Mouse (Mus musculus) MEL (cell line): ENCODE results near the gene Inpp5a. TPM values are rescaled to one million over a fixed set of nuclear protein-coding genes. Genes with fewer than 3 reads are reported as not detected.
A peak's percentile ranks its signal among the peaks of the same experiment; 100 is the strongest.

Experiments used
- DNase-seq: peaks from one replicate; pipeline ENCODE4 v3.0.0; 2011; ENCODE audit warnings: low read depth, low spot score
- H3K27ac ChIP-seq: 2 replicates; pipeline ENCODE4 v1.5.1; 2012; ENCODE audit warnings: low read depth, mild to moderate bottlenecking, control low read depth, low read length, moderate library complexity; ENCODE audit not compliant: control insufficient read depth
- H3K27me3 ChIP-seq, 2 experiments: fragments of 150-350 bp in 1 of 2; sonication (generic) in 1 of 2; 2 replicates each; pipeline ENCODE4 v1.6.1; 2012; ENCODE audit warnings: low read length in 2 of 2, mild to moderate bottlenecking in 2 of 2, improper control_type of control experiment in 1 of 2, moderate library complexity in 1 of 2; ENCODE audit not compliant: insufficient read depth in 2 of 2, control insufficient read depth in 1 of 2
- H3K36me3 ChIP-seq, 2 experiments: 2 replicates each; pipeline ENCODE4 v1.6.1; 2012 to 2014; ENCODE audit warnings: low read length in 2 of 2, improper control_type of control experiment in 1 of 2, inconsistent platforms in 1 of 2, mild to moderate bottlenecking in 1 of 2; ENCODE audit not compliant: insufficient read depth in 2 of 2, control insufficient read depth in 1 of 2
- H3K4me1 ChIP-seq, 2 experiments: fragments of 150-350 bp in 1 of 2; sonication (generic) in 1 of 2; 2 replicates each; pipeline ENCODE4 v1.6.1; 2012; ENCODE audit warnings: low read length in 2 of 2, improper control_type of control experiment in 1 of 2, mild to moderate bottlenecking in 1 of 2; ENCODE audit not compliant: insufficient read depth in 2 of 2, control insufficient read depth in 1 of 2
- H3K4me3 ChIP-seq, 2 experiments: fragments of 150-350 bp in 1 of 2; sonication (generic) in 1 of 2; 2 replicates each; pipeline ENCODE4 v1.5.1; 2012; ENCODE audit warnings: low read depth in 2 of 2, low read length in 2 of 2, mild to moderate bottlenecking in 2 of 2, moderate library complexity in 2 of 2, control low read depth in 1 of 2, improper control_type of control experiment in 1 of 2; ENCODE audit not compliant: control insufficient read depth in 1 of 2, insufficient read depth in 1 of 2
- H3K79me2 ChIP-seq: 2 replicates; pipeline ENCODE4 v1.6.1; 2012; ENCODE audit warnings: mild to moderate bottlenecking, low read length, moderate library complexity; ENCODE audit not compliant: control insufficient read depth, poor library complexity, insufficient read depth
- H3K9ac ChIP-seq: 2 replicates; pipeline ENCODE4 v1.6.1; 2012; ENCODE audit warnings: low read depth, mild to moderate bottlenecking, control low read depth, low read length, moderate library complexity; ENCODE audit not compliant: control insufficient read depth, poor library complexity, severe bottlenecking
- H3K9me3 ChIP-seq: fragments of 150-350 bp; sonication (generic); replicated peaks from 2 replicates; pipeline ENCODE4 v1.6.1; 2012; ENCODE audit warnings: mild to moderate bottlenecking, low read length, improper control_type of control experiment, moderate library complexity; ENCODE audit not compliant: insufficient read depth
- BHLHE40 ChIP-seq: IDR thresholded peaks from 2 replicates; pipeline ENCODE4 v1.6.1; 2012; ENCODE audit warnings: low read depth, mild to moderate bottlenecking, inconsistent platforms, low read length, improper control_type of control experiment, borderline replicate concordance
- CHD1 ChIP-seq: IDR thresholded peaks from 2 replicates; pipeline ENCODE4 v1.6.1; 2012; ENCODE audit warnings: low read depth, mild to moderate bottlenecking, inconsistent platforms, low read length, improper control_type of control experiment
- CHD2 ChIP-seq: IDR thresholded peaks from 2 replicates; pipeline ENCODE4 v1.6.1; 2011; ENCODE audit warnings: low read length, improper control_type of control experiment
- CTCF ChIP-seq, 3 experiments: IDR thresholded peaks in 2 of 3; conservative IDR thresholded peaks in 1 of 3; 2 replicates each; pipeline ENCODE4 v1.5.1; 2011 to 2012; ENCODE audit warnings: low read length in 3 of 3, low read depth in 2 of 3, mild to moderate bottlenecking in 2 of 3, improper control_type of control experiment in 1 of 3, inconsistent platforms in 1 of 3, mixed read lengths in 1 of 3, moderate library complexity in 1 of 3; ENCODE audit not compliant: control insufficient read depth in 1 of 3, insufficient read depth in 1 of 3, poor library complexity in 1 of 3, severe bottlenecking in 1 of 3
- E2F4 ChIP-seq: IDR thresholded peaks from 2 replicates; pipeline ENCODE4 v1.6.1; 2011; ENCODE audit warnings: low read depth, low read length, improper control_type of control experiment, borderline replicate concordance
- ELF1 ChIP-seq: IDR thresholded peaks from 2 replicates; pipeline ENCODE4 v1.6.1; 2014; ENCODE audit warnings: low read depth, mild to moderate bottlenecking, inconsistent platforms, low read length, improper control_type of control experiment, moderate library complexity
- EP300 ChIP-seq, 2 experiments: IDR thresholded peaks; 2 replicates each; pipeline ENCODE4 v1.6.1; 2011; ENCODE audit warnings: improper control_type of control experiment in 2 of 2, low read length in 2 of 2, low read depth in 1 of 2, mild to moderate bottlenecking in 1 of 2
- ETS1 ChIP-seq: IDR thresholded peaks from 2 replicates; pipeline ENCODE4 v1.6.1; 2012; ENCODE audit warnings: low read depth, mild to moderate bottlenecking, inconsistent platforms, low read length, improper control_type of control experiment, moderate library complexity
- GABPA ChIP-seq: IDR thresholded peaks from 2 replicates; pipeline ENCODE4 v1.6.1; 2012; ENCODE audit warnings: low read depth, mild to moderate bottlenecking, inconsistent platforms, low read length, improper control_type of control experiment, moderate library complexity
- GATA1 ChIP-seq: IDR thresholded peaks from 2 replicates; pipeline ENCODE4 v1.6.1; 2011; ENCODE audit warnings: low read depth, low read length, improper control_type of control experiment
- HCFC1 ChIP-seq: IDR thresholded peaks from 2 replicates; pipeline ENCODE4 v1.6.1; 2012; ENCODE audit warnings: low read depth, mild to moderate bottlenecking, inconsistent platforms, low read length, improper control_type of control experiment, moderate library complexity
- JUND ChIP-seq: IDR thresholded peaks from 2 replicates; pipeline ENCODE4 v1.6.1; 2011; ENCODE audit warnings: low read depth, mild to moderate bottlenecking, improper control_type of control experiment, low read length
- KAT2A ChIP-seq: conservative IDR thresholded peaks from 2 replicates; pipeline ENCODE4 v1.6.1; 2012; ENCODE audit warnings: low read depth, low read length, improper control_type of control experiment, inconsistent platforms
- MAFK ChIP-seq: IDR thresholded peaks from 2 replicates; pipeline ENCODE4 v1.6.1; 2011; ENCODE audit warnings: low read depth, mild to moderate bottlenecking, low read length, improper control_type of control experiment, borderline replicate concordance
- MAX ChIP-seq: IDR thresholded peaks from 2 replicates; pipeline ENCODE4 v1.6.1; 2011; ENCODE audit warnings: low read length, improper control_type of control experiment
- MAZ ChIP-seq: IDR thresholded peaks from 2 replicates; pipeline ENCODE4 v1.6.1; 2012; ENCODE audit warnings: low read depth, mild to moderate bottlenecking, inconsistent platforms, low read length, improper control_type of control experiment
- MEF2A ChIP-seq: IDR thresholded peaks from 2 replicates; pipeline ENCODE4 v1.6.1; 2014; ENCODE audit warnings: low read depth, mild to moderate bottlenecking, inconsistent platforms, low read length, improper control_type of control experiment; ENCODE audit not compliant: poor library complexity, insufficient replicate concordance, severe bottlenecking; ENCODE audit errors: extremely low read depth
- MXI1 ChIP-seq: IDR thresholded peaks from 2 replicates; pipeline ENCODE4 v1.6.1; 2011; ENCODE audit warnings: mild to moderate bottlenecking, low read depth, low read length, improper control_type of control experiment
- MYB ChIP-seq: IDR thresholded peaks from 2 replicates; pipeline ENCODE4 v1.6.1; 2011; ENCODE audit warnings: mild to moderate bottlenecking, low read depth, low read length, improper control_type of control experiment
- MYC ChIP-seq: IDR thresholded peaks from 2 replicates; pipeline ENCODE4 v1.6.1; 2011; ENCODE audit warnings: low read depth, mild to moderate bottlenecking, low read length, improper control_type of control experiment, moderate library complexity
- NELFE ChIP-seq: IDR thresholded peaks from 2 replicates; pipeline ENCODE4 v1.6.1; 2011; ENCODE audit warnings: low read depth, low read length, improper control_type of control experiment
- NRF1 ChIP-seq: IDR thresholded peaks from 2 replicates; pipeline ENCODE4 v1.6.1; 2014; ENCODE audit warnings: low read depth, mild to moderate bottlenecking, inconsistent platforms, low read length, improper control_type of control experiment, moderate library complexity; ENCODE audit not compliant: poor library complexity, insufficient read depth, severe bottlenecking
- POLR2A ChIP-seq, 2 experiments: IDR thresholded peaks; 2 replicates each; pipeline ENCODE4 v1.6.1; 2011 to 2012; ENCODE audit warnings: low read length in 2 of 2, mild to moderate bottlenecking in 2 of 2, control low read depth in 1 of 2, improper control_type of control experiment in 1 of 2, low read depth in 1 of 2, moderate library complexity in 1 of 2; ENCODE audit not compliant: control insufficient read depth in 1 of 2, insufficient read depth in 1 of 2, poor library complexity in 1 of 2
- POLR2AphosphoS2 ChIP-seq: IDR thresholded peaks from 2 replicates; pipeline ENCODE4 v1.6.1; 2011; ENCODE audit warnings: low read length, improper control_type of control experiment
- RAD21 ChIP-seq: IDR thresholded peaks from 2 replicates; pipeline ENCODE4 v1.6.1; 2011; ENCODE audit warnings: mild to moderate bottlenecking, low read depth, low read length, improper control_type of control experiment
- RCOR1 ChIP-seq: IDR thresholded peaks from 2 replicates; pipeline ENCODE4 v1.6.1; 2012; ENCODE audit warnings: low read depth, mild to moderate bottlenecking, inconsistent platforms, low read length, improper control_type of control experiment
- SIN3A ChIP-seq: IDR thresholded peaks from 2 replicates; pipeline ENCODE4 v1.6.1; 2012; ENCODE audit warnings: low read length, improper control_type of control experiment, inconsistent platforms
- SMC3 ChIP-seq: IDR thresholded peaks from 2 replicates; pipeline ENCODE4 v1.6.1; 2011; ENCODE audit warnings: low read depth, low read length, improper control_type of control experiment
- TAL1 ChIP-seq: IDR thresholded peaks from 2 replicates; pipeline ENCODE4 v1.6.1; 2012; ENCODE audit warnings: mild to moderate bottlenecking, inconsistent platforms, low read length, moderate library complexity, mixed read lengths
- TBP ChIP-seq: IDR thresholded peaks from 2 replicates; pipeline ENCODE4 v1.8.0; 2011; ENCODE audit warnings: low read depth, low read length, improper control_type of control experiment
- TCF12 ChIP-seq: IDR thresholded peaks from 2 replicates; pipeline ENCODE4 v1.6.1; 2014; ENCODE audit warnings: low read depth, mild to moderate bottlenecking, inconsistent platforms, low read length, improper control_type of control experiment, moderate library complexity
- UBTF ChIP-seq: IDR thresholded peaks from 2 replicates; pipeline ENCODE4 v1.6.1; 2012; ENCODE audit warnings: low read depth, mild to moderate bottlenecking, inconsistent platforms, low read length, improper control_type of control experiment, moderate library complexity, borderline replicate concordance; ENCODE audit not compliant: insufficient read depth
- USF1 ChIP-seq: IDR thresholded peaks from 2 replicates; pipeline ENCODE4 v1.6.1; 2014; ENCODE audit warnings: low read depth, mild to moderate bottlenecking, inconsistent platforms, low read length, improper control_type of control experiment, moderate library complexity
- USF2 ChIP-seq, 2 experiments: IDR thresholded peaks; 2 replicates each; pipeline ENCODE4 v1.6.1; 2011 to 2012; ENCODE audit warnings: improper control_type of control experiment in 2 of 2, low read length in 2 of 2, borderline replicate concordance in 1 of 2, inconsistent platforms in 1 of 2, low read depth in 1 of 2, mild to moderate bottlenecking in 1 of 2; ENCODE audit not compliant: insufficient read depth in 1 of 2
- ZMIZ1 ChIP-seq: IDR thresholded peaks from 2 replicates; pipeline ENCODE4 v1.6.1; 2012; ENCODE audit warnings: low read depth, mild to moderate bottlenecking, inconsistent platforms, low read length, improper control_type of control experiment, moderate library complexity
- ZNF384 ChIP-seq: IDR thresholded peaks from 2 replicates; pipeline ENCODE4 v1.6.1; 2012; ENCODE audit warnings: low read depth, mild to moderate bottlenecking, inconsistent platforms, low read length, improper control_type of control experiment
- polyA plus RNA-seq, 2 experiments: library from polyadenylated mRNA; stranded (reverse) in 1 of 2; unstranded in 1 of 2; fragments of >175 nt in 1 of 2; fragments of >200 nt in 1 of 2; gene quantifications; 2 replicates each; pipeline versions ENCODE4 v1.2.1 to v1.2.4; 2012; ENCODE audit warnings: low replicate concordance in 2 of 2, low read depth in 1 of 2; ENCODE audit not compliant: insufficient read length in 2 of 2, insufficient read depth in 1 of 2, missing spikeins in 1 of 2
- total RNA-seq: library from RNA; depleted of rRNA; stranded (reverse); fragments of 300-350 nt; gene quantifications from 2 replicates; pipeline ENCODE4 v1.2.3, GENCODE M21; 2012

Inpp5a gene
- total and polyA plus RNA-seq, 3 experiments = 5.7 to 14.4 TPM; not detected in 1

- no peaks in the 10 kb centered on the region for H3K9me3 ChIP-seq
- no peaks in the 10 kb centered on the region; the same call in 1 of the 2 replicates for H3K79me2 ChIP-seq
- TF ChIP-seq JUND = no peak
- peak; percentile 27; the same call in 1 of the 2 replicates for TF ChIP-seq KAT2A
- TF ChIP-seq CHD1 = no peak
- TF ChIP-seq POLR2A (IDR thresholded peaks at IDR 0.05; ENCODE audit: control insufficient read depth in 1 of 2, insufficient read depth in 1 of 2, low read depth in 1 of 2, low read length in 2 of 2, poor library complexity in 1 of 2) = peak; percentile 40 to 56; a peak in 2 of 4 replicates
- TF ChIP-seq POLR2AphosphoS2 = no peak
- TF ChIP-seq RCOR1 = no peak
- TF ChIP-seq HCFC1 = no peak
- no peak for TF ChIP-seq ZNF384
- TF ChIP-seq NELFE = peak; percentile 37; the same call in 1 of the 2 replicates
- no peak for TF ChIP-seq ZMIZ1
- peak; percentile 53 for TF ChIP-seq GATA1
- no peak for TF ChIP-seq GABPA
- TF ChIP-seq USF2 (IDR thresholded peaks at IDR 0.05; ENCODE audit: borderline replicate concordance in 1 of 2, insufficient read depth in 1 of 2, low read depth in 1 of 2, low read length in 2 of 2) = no peak
- no peak for TF ChIP-seq E2F4
- peak; percentile 24; the same call in 1 of the 2 replicates for TF ChIP-seq ETS1
- no peak for TF ChIP-seq SMC3
- peak; percentile 95 for TF ChIP-seq MXI1
- TF ChIP-seq EP300 (IDR thresholded peaks at IDR 0.05; ENCODE audit: low read depth in 1 of 2, low read length in 2 of 2) = peak; percentile 42 to 60; a peak in 3 of 4 replicates
- peak; percentile 45; the same call in 1 of the 2 replicates for TF ChIP-seq TBP
- peak; percentile 72; the same call in 1 of the 2 replicates for TF ChIP-seq MAX
- no peak for TF ChIP-seq CTCF (IDR thresholded peaks at IDR 0.05 in 2 of 3, conservative IDR thresholded peaks at IDR 0.05 in 1 of 3; ENCODE audit: control insufficient read depth in 1 of 3, insufficient read depth in 1 of 3, low read depth in 2 of 3, low read length in 3 of 3, poor library complexity in 1 of 3, severe bottlenecking in 1 of 3)
- 0 out of 2 replicates have a peak, but pooled peaks have one; percentile 20 for TF ChIP-seq ELF1
- TF ChIP-seq MYC = peak; percentile 83
- no peak for TF ChIP-seq MAZ
- no peak for TF ChIP-seq TAL1
- no peak for TF ChIP-seq RAD21
- TF ChIP-seq MAFK = no peak
- TF ChIP-seq NRF1 = no peak
- no peak for TF ChIP-seq BHLHE40
- peak; percentile 43; the same call in 1 of the 2 replicates for TF ChIP-seq TCF12
- no peak for TF ChIP-seq MEF2A
- no peak for TF ChIP-seq UBTF
- peak; percentile 59; the same call in 1 of the 2 replicates for TF ChIP-seq SIN3A
- TF ChIP-seq CHD2 = no peak
- 0 out of 2 replicates have a peak, but pooled peaks have one; percentile 8 for TF ChIP-seq MYB
- TF ChIP-seq USF1 = peak; percentile 20; the same call in 1 of the 2 replicates
- peaks cover 19 to 31% of the 10 kb centered on the region in 2 experiments for H3K4me1 ChIP-seq
- H3K27ac ChIP-seq = peak overlapping the region; percentile 73
- peak; percentile 84 for DNase-seq
- H3K36me3 ChIP-seq = peaks cover 0 to 28% of the 10 kb centered on the region in 2 experiments; a peak in 2 of 4 replicates
- peak overlapping the region; percentile 61 for H3K9ac ChIP-seq
- no peaks in the 10 kb centered on the region for H3K27me3 ChIP-seq
- H3K4me3 ChIP-seq = peak overlapping the region; percentile 21 to 30
Observed at GRCm38 (mm10) chr7:139466484-139467176, 77.7 kb downstream of the Inpp5a start.
